Mouse (Mus musculus) heart, adult 2 months (tissue): ENCODE measurements around the gene Tent5c.

Experiments
- CTCF ChIP-seq: fragments of 200-600 bp; IDR thresholded peaks from 2 replicates; pipeline ENCODE4 v1.8.1; 2022; ENCODE audit warnings: antibody characterized with exemption, mild to moderate bottlenecking, moderate library complexity
- POLR2A ChIP-seq: fragments of 200-500 bp; IDR thresholded peaks from 2 replicates; pipeline ENCODE4 v1.6.1; 2011; ENCODE audit warnings: mild to moderate bottlenecking, low read depth, low read length, control low read depth; ENCODE audit not compliant: insufficient read depth

DNA sequence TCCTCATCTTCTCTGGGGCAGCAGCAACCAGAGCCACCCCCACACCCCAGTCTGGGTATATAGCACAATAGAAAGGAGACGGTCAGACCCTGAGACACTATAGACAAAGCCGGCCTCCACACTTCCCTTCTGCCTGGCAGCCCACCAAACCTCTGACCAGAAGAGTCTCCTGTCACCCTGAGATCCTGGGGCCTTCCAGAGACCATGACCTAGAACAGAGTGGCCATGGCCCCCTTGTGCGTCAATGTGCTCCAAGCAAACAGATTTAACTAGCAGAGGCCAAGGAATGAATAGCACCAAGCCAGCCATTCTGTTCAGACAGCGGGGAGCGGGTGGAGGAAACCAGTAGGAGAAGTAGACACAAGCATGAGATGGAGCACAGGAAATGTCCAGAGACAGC lies 59.0 kb downstream of the Tent5c start:
- TF ChIP-seq CTCF = no peak
- no peak for TF ChIP-seq POLR2A
